Mouse (Mus musculus) forebrain, embryonic 12.5 days (tissue): ENCODE measurements around the gene Galnt7. TPM values are rescaled to one million over a fixed set of nuclear protein-coding genes. Genes with fewer than 3 reads are reported as not detected.
A peak's percentile ranks its signal among the peaks of the same experiment; 100 is the strongest.

ENCODE experiments used
- ATAC-seq: fragments of 200-750 bp; cut with Nextera tagmentation; 2 replicates; pipeline ENCODE4 v1.8.0; 2017; ENCODE audit warnings: moderate TSS enrichment; ENCODE audit not compliant: low FRiP score
- H3K27ac ChIP-seq: fragments of 300-500 bp; sonication (generic); 2 replicates; pipeline ENCODE4 v1.5.1; 2016; ENCODE audit warnings: mild to moderate bottlenecking
- H3K27me3 ChIP-seq: fragments of 300-500 bp; sonication (generic); 2 replicates; pipeline ENCODE4 v1.6.1; 2016; ENCODE audit warnings: mild to moderate bottlenecking
- H3K36me3 ChIP-seq: fragments of 300-500 bp; sonication (generic); replicated peaks from 2 replicates; pipeline ENCODE4 v1.6.1; 2016; ENCODE audit warnings: mild to moderate bottlenecking
- H3K4me1 ChIP-seq: fragments of 300-500 bp; sonication (generic); 2 replicates; pipeline ENCODE4 v1.6.1; 2016
- H3K4me2 ChIP-seq: fragments of 300-500 bp; sonication (generic); 2 replicates; pipeline ENCODE4 v1.6.1; 2016; ENCODE audit warnings: mild to moderate bottlenecking, moderate library complexity
- H3K4me3 ChIP-seq: fragments of 300-500 bp; sonication (generic); replicated peaks from 2 replicates; pipeline ENCODE4 v1.5.1; 2016; ENCODE audit warnings: mild to moderate bottlenecking
- H3K9ac ChIP-seq: fragments of 300-500 bp; sonication (generic); 2 replicates; pipeline ENCODE4 v1.6.1; 2016; ENCODE audit warnings: mild to moderate bottlenecking
- H3K9me3 ChIP-seq: fragments of 300-500 bp; sonication (generic); 2 replicates; pipeline ENCODE4 v1.6.1; 2016
- WGBS: fragments of 180-500 bp; shearing (Covaris S2); methylation state at CpG from one replicate; pipeline ENCODE4 v1.1.7; 2016; 5-methylcytosine and 5-hydroxymethylcytosine counted together
- polyA plus RNA-seq: library from polyadenylated mRNA; unstranded; fragments of >200 nt; fragmentation: Nextera tagmentation; extraction: Ambion mirVana; gene quantifications from 2 replicates; pipeline ENCODE4 v1.2.1, GENCODE M21; 2016

Gene Galnt7
- polyA plus RNA-seq, 1 experiment from 2014 or later = 18.9 TPM

GRCm38 (mm10) chr8:57591681-57592080 is 61.2 kb downstream of the Galnt7 start:
- H3K36me3 ChIP-seq = no peaks in the 10 kb centered on the region
- WGBS = 93% methylated on average over 4 of the region's 4 CpGs
- H3K9me3 ChIP-seq = no peaks in the 10 kb centered on the region
- no peak overlapping the region for H3K4me2 ChIP-seq
- no peak overlapping the region for H3K9ac ChIP-seq
- ATAC-seq = no peak
- no peaks in the 10 kb centered on the region for H3K27me3 ChIP-seq
- H3K4me3 ChIP-seq = no peak overlapping the region
- peaks cover 14% of the 10 kb centered on the region for H3K4me1 ChIP-seq
- H3K27ac ChIP-seq = no peak overlapping the region

GRCm38 (mm10) chr8:57590015-57590414 is 62.8 kb downstream of the Galnt7 start:
- H3K9me3 ChIP-seq = no peaks in the 10 kb centered on the region
- no peak overlapping the region for H3K9ac ChIP-seq
- peaks cover 9% of the 10 kb centered on the region; the same call in 1 of the 2 replicates for H3K4me1 ChIP-seq
- no peaks in the 10 kb centered on the region for H3K36me3 ChIP-seq
- H3K4me3 ChIP-seq = no peak overlapping the region
- ATAC-seq = no peak
- WGBS = 91% methylated on average over 8 of the region's 8 CpGs
- H3K27ac ChIP-seq = no peak overlapping the region
- H3K27me3 ChIP-seq = no peaks in the 10 kb centered on the region
- H3K4me2 ChIP-seq = no peak overlapping the region

- no peak for ATAC-seq
- no peak overlapping the region for H3K4me2 ChIP-seq
- no peaks in the 10 kb centered on the region for H3K9me3 ChIP-seq
- peaks cover 16% of the 10 kb centered on the region; the same call in 1 of the 2 replicates for H3K4me1 ChIP-seq
- H3K9ac ChIP-seq = no peak overlapping the region
- H3K27me3 ChIP-seq = no peaks in the 10 kb centered on the region
- 92% methylated on average over 9 of the region's 9 CpGs for WGBS
- H3K4me3 ChIP-seq = no peak overlapping the region
- H3K36me3 ChIP-seq = no peaks in the 10 kb centered on the region
- no peak overlapping the region for H3K27ac ChIP-seq
These were observed 63.7 kb downstream of the Galnt7 start for GRCm38 (mm10) chr8:57589176-57589575.

- Histone ChIP-seq H3K4me2 (no peak overlapping the region), H3K36me3 (no peaks in the 10 kb centered on the region), H3K4me1 (peaks cover 16% of the 10 kb centered on the region; the same call in 1 of the 2 replicates), H3K4me3 (no peak overlapping the region), H3K9me3 (no peaks in the 10 kb centered on the region), H3K27ac (no peak overlapping the region), H3K9ac (no peak overlapping the region), H3K27me3 (no peaks in the 10 kb centered on the region)
- ATAC-seq = no peak
- WGBS = 98% methylated on average over 1 of the region's 1 CpGs
These were observed 64.2 kb downstream of the Galnt7 start for GRCm38 (mm10) chr8:57588604-57589003.

- Histone ChIP-seq H3K4me2 (no peak overlapping the region), H3K4me1 (peaks cover 16% of the 10 kb centered on the region; the same call in 1 of the 2 replicates), H3K9me3 (no peaks in the 10 kb centered on the region), H3K4me3 (no peak overlapping the region), H3K27ac (no peak overlapping the region), H3K36me3 (no peaks in the 10 kb centered on the region), H3K27me3 (no peaks in the 10 kb centered on the region), H3K9ac (no peak overlapping the region)
- ATAC-seq = no peak
- 65% methylated on average over 4 of the region's 4 CpGs for WGBS
These were observed 66.2 kb downstream of the Galnt7 start for GRCm38 (mm10) chr8:57586667-57587066.

- H3K27ac ChIP-seq = no peak overlapping the region
- H3K9ac ChIP-seq = no peak overlapping the region
- H3K4me3 ChIP-seq = no peak overlapping the region
- no peaks in the 10 kb centered on the region for H3K9me3 ChIP-seq
- H3K4me2 ChIP-seq = no peak overlapping the region
- no peak for ATAC-seq
- H3K27me3 ChIP-seq = no peaks in the 10 kb centered on the region
- peaks cover 16% of the 10 kb centered on the region; the same call in 1 of the 2 replicates for H3K4me1 ChIP-seq
- no peaks in the 10 kb centered on the region for H3K36me3 ChIP-seq
- WGBS = 47% methylated on average over 3 of the region's 3 CpGs
These were observed 67.0 kb downstream of the Galnt7 start for GRCm38 (mm10) chr8:57585831-57586230.

GRCm38 (mm10) chr8:57585128-57585442 is 67.7 kb downstream of the Galnt7 start:
- Histone ChIP-seq H3K9ac (no peak overlapping the region), H3K4me3 (no peak overlapping the region), H3K4me2 (no peak overlapping the region), H3K4me1 (peaks cover 16% of the 10 kb centered on the region; the same call in 1 of the 2 replicates), H3K36me3 (no peaks in the 10 kb centered on the region), H3K9me3 (no peaks in the 10 kb centered on the region), H3K27ac (peak overlapping the region; percentile 42; the same call in 1 of the 2 replicates), H3K27me3 (no peaks in the 10 kb centered on the region)
- ATAC-seq = peak; percentile 45; the same call in 1 of the 2 replicates
- WGBS = 86% methylated on average over 5 of the region's 5 CpGs

- no peaks in the 10 kb centered on the region for H3K9me3 ChIP-seq
- peak; percentile 64; the same call in 1 of the 2 replicates for ATAC-seq
- WGBS = 72% methylated on average over 8 of the region's 8 CpGs
These were observed 68.3 kb downstream of the Galnt7 start for GRCm38 (mm10) chr8:57584416-57585127.

GRCm38 (mm10) chr8:57579845-57580244 is 73.0 kb downstream of the Galnt7 start:
- H3K27ac ChIP-seq = no peak overlapping the region
- 80% methylated on average over 6 of the region's 6 CpGs for WGBS
- no peak overlapping the region for H3K9ac ChIP-seq
- no peaks in the 10 kb centered on the region for H3K9me3 ChIP-seq
- no peaks in the 10 kb centered on the region for H3K27me3 ChIP-seq
- no peak for ATAC-seq
- no peak overlapping the region for H3K4me2 ChIP-seq
- no peak overlapping the region for H3K4me3 ChIP-seq
- H3K4me1 ChIP-seq = peaks cover 13% of the 10 kb centered on the region
- H3K36me3 ChIP-seq = no peaks in the 10 kb centered on the region

More at GRCm38 (mm10) chr8:57584416-57585127, 68.3 kb downstream of the Galnt7 start:
- Histone ChIP-seq H3K27ac (peak overlapping the region; percentile 42; the same call in 1 of the 2 replicates), H3K4me1 (peaks cover 16% of the 10 kb centered on the region; the same call in 1 of the 2 replicates), H3K9ac (no peak overlapping the region), H3K36me3 (no peaks in the 10 kb centered on the region), H3K4me3 (no peak overlapping the region), H3K4me2 (no peak overlapping the region), H3K27me3 (no peaks in the 10 kb centered on the region)

GRCm38 (mm10) chr8:57577301-57577700 is 75.5 kb downstream of the Galnt7 start:
- H3K9ac ChIP-seq = no peak overlapping the region
- H3K4me2 ChIP-seq = no peak overlapping the region
- WGBS = 86% methylated on average over 5 of the region's 5 CpGs
- H3K27me3 ChIP-seq = no peaks in the 10 kb centered on the region
- H3K36me3 ChIP-seq = no peaks in the 10 kb centered on the region
- peaks cover 11% of the 10 kb centered on the region for H3K4me1 ChIP-seq
- H3K4me3 ChIP-seq = no peak overlapping the region
- no peak for ATAC-seq
- no peak overlapping the region for H3K27ac ChIP-seq
- H3K9me3 ChIP-seq = no peaks in the 10 kb centered on the region

GRCm38 (mm10) chr8:57576238-57576637 is 76.6 kb downstream of the Galnt7 start:
- H3K27ac ChIP-seq = no peak overlapping the region; the same call in 1 of the 2 replicates
- 40% methylated on average over 7 of the region's 7 CpGs for WGBS
- no peak overlapping the region for H3K4me3 ChIP-seq
- ATAC-seq = peak; percentile 76
- H3K4me2 ChIP-seq = no peak overlapping the region
- no peaks in the 10 kb centered on the region for H3K36me3 ChIP-seq
- no peaks in the 10 kb centered on the region for H3K9me3 ChIP-seq
- H3K9ac ChIP-seq = no peak overlapping the region
- no peaks in the 10 kb centered on the region for H3K27me3 ChIP-seq
- peaks cover 11% of the 10 kb centered on the region for H3K4me1 ChIP-seq

GRCm38 (mm10) chr8:57575336-57575735 is 77.5 kb downstream of the Galnt7 start:
- Histone ChIP-seq H3K9me3 (no peaks in the 10 kb centered on the region), H3K4me1 (peaks cover 11% of the 10 kb centered on the region), H3K36me3 (no peaks in the 10 kb centered on the region), H3K27ac (no peak overlapping the region), H3K9ac (no peak overlapping the region), H3K27me3 (no peaks in the 10 kb centered on the region), H3K4me2 (no peak overlapping the region), H3K4me3 (no peak overlapping the region)
- no peak for ATAC-seq
- 90% methylated on average over 9 of the region's 9 CpGs for WGBS

- Histone ChIP-seq H3K9me3 (no peaks in the 10 kb centered on the region), H3K36me3 (no peaks in the 10 kb centered on the region), H3K4me1 (peaks cover 14% of the 10 kb centered on the region), H3K4me3 (no peak overlapping the region), H3K27ac (no peak overlapping the region), H3K4me2 (no peak overlapping the region), H3K9ac (no peak overlapping the region), H3K27me3 (no peaks in the 10 kb centered on the region)
- WGBS = 8% methylated on average over 7 of the region's 7 CpGs
- ATAC-seq = peak; percentile 69; the same call in 1 of the 2 replicates
These were observed 78.4 kb downstream of the Galnt7 start for GRCm38 (mm10) chr8:57574398-57574797.
